Mouse (Mus musculus) sigmoid colon, adult 10 weeks (tissue): Measurements from ENCODE around the gene Arl1. TPM values are rescaled to one million over a fixed set of nuclear protein-coding genes. Genes with fewer than 3 reads are reported as not detected.

Experiments used
- polyA plus RNA-seq: library from polyadenylated mRNA; stranded (reverse); fragments of 350-450 nt; fragmentation: Illumina TruSeq; extraction: RNeasy Lipid Tissue Mini Kit (QIAGEN cat#74804); gene quantifications from one replicate; pipeline ENCODE4 v1.2.3, GENCODE M21; 2014; ENCODE audit warnings: low read depth, low replicate concordance

Gene Arl1
- polyA plus RNA-seq, result 866 TPM

DNA sequence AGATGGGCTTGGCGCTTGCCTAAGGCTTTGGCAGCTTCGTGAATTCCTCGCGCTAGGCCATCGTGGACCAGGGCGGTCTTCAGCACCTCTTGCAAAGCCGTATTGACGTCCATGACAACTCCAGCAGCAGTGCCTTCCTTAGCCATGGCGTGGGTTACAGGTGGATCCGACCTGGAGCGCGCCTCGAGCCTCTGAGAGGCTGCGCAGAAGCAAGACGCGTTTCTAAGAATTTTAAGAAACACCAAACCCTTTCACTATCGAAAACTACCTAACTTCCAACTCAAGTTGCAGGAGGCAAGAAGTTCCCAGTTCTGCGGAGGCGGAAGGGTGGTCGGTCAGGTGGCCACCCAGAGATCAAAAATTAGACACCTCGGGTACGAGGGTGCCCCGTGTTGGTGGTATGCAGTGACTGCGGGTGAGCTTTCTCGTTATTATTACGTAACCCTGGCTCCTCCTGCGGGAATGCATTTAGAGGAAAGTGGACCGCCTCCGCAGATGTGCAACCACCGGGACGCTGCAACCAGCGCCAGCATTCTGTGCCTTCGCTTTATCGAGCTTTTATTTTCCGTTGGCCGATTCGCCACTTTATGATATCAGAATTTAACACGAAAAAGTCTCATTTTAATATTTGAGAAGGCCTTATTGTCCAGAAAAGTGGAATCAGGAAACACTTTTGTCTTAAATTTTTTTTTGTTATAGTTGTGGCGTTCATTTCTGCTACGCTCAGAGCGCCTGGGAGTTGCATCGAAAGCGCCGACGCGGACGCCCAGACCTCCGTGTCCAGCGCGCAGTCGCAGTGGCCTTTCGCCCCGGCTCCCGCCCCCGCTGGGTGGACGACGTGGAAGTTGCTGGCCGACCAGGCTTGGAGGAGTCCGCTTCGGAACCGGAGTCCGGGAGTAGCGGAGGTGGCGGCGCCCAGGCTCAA lies at the start of gene Arl1:
Gene Arl1 (plus strand): TSS at position 288 of the 925 bp plus-strand sequence.

DNA sequence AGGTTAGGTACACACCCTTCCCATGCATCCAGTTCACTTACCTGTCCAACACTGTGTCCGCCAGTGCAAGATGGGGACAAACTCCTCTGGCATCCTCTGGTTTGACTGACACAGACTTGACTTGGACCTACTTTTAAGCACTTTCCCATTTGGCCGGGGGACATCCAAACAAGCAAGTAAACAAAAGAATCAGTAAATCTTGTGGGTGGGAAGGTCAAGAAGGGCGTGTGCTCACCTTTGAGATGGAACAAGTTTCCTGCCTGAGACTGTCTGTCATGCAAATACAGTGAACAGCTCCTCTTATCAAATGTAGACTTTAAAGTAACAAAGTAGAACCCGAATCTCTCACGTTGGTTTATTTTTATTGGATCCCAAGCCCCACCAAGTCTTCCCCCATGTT lies 45.7 kb upstream of the Arl1 start, which contains the start of gene Spic:
Gene Spic (minus strand): TSS at position 91 of the 400 bp plus-strand sequence.

Other genes with a start within 250 kb of the Arl1 start
- gene Chpt1, start 226.8 kb upstream of the Arl1 start, polyA plus RNA-seq, result 599 TPM
- gene Mybpc1, start 125.7 kb upstream of the Arl1 start, polyA plus RNA-seq, result 0.19 TPM
- gene Spic, start 45.8 kb upstream of the Arl1 start, polyA plus RNA-seq, result 2.9 TPM
- gene Utp20, start 95.9 kb downstream of the Arl1 start, polyA plus RNA-seq, result 110 TPM
- gene Slc5a8, start 155.1 kb downstream of the Arl1 start, polyA plus RNA-seq, result 610 TPM